Mouse (Mus musculus): ENCODE data around the gene St3gal6.

The St3gal6 gene

GRCm38 (mm10) chr16:58523972-58524850 is at the start of gene St3gal6:
TSS of gene St3gal6 (minus strand) at chr16:58524243.
- DNase-seq (ENCODE audit: inconsistent ontology term) = no peak

DNA sequence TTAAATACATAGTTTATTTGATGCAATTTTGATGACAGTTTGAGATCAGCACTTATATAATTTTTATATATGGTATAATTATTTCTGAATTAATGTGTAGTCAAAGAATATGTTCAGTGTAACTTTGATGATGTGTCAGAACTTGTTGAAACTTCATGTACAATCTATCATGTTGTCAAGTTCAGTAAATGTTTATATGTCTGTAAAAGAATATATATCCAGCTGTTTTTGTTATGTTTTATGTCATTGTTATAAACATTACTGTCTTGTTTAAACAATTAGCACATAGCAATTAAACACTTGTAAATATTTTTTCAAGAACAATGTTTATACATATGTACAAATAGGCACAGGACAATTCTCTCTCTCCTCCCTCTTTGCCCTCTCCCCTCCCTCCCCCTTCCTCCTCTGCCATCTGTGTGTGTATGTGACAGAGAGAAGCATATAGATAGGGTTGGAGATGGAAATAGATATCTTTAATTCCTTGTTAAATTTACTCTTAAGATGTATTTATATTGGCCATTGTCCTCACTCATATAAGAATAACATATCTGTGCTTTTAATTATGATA is 46.7 kb upstream of the St3gal6 start:
- no peak for DNase-seq (ENCODE audit: inconsistent ontology term)

DNA sequence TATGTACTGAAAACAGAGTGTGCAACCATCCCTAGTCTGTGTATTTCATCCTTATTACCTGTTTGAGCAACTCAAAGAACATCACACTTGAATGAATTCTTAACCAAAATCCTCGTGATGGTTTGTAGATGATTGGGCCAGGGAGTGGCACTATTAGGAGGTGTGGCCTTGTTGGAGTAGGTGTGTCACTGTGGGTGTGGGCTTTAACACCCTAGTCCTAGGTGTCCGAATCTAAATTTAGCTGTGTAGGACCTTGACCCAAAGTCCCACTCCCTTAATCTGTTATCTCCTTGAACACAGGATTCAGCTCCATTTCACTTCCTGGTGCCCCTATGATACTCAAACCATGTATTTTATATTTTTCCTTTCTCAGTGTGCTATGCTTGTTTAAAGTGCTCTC is 37.2 kb upstream of the St3gal6 start:
- no peak for DNase-seq (ENCODE audit: inconsistent ontology term)

- DNase-seq (ENCODE audit: inconsistent ontology term) = no peak
Measured at GRCm38 (mm10) chr16:58556067-58556830, 32.2 kb upstream of the St3gal6 start.

GRCm38 (mm10) chr16:58554673-58555072 is 30.6 kb upstream of the St3gal6 start:
- DNase-seq (ENCODE audit: inconsistent ontology term) = no peak

DNA sequence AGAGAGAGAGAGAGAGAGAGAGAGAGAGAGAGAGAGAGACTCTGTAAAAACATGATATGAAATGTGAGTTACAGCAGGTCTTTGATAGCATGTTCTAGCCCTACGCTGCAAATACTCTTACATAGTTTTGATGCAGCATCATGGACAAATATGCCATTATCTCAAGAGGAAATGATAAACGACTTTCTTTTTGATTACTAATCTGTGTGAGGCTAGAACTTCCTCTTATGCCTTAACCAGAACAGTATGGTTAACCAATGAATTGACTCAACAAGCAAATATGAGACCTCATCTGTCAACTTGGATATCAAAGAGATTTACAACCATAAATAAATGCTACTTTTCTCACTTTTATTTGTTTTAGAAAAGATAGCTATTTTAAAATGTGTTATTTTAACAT is 24.0 kb upstream of the St3gal6 start:
- DNase-seq (ENCODE audit: inconsistent ontology term) = no peak

- no peak for DNase-seq (ENCODE audit: inconsistent ontology term)
Measured at GRCm38 (mm10) chr16:58546128-58546527, 22.1 kb upstream of the St3gal6 start.

DNA sequence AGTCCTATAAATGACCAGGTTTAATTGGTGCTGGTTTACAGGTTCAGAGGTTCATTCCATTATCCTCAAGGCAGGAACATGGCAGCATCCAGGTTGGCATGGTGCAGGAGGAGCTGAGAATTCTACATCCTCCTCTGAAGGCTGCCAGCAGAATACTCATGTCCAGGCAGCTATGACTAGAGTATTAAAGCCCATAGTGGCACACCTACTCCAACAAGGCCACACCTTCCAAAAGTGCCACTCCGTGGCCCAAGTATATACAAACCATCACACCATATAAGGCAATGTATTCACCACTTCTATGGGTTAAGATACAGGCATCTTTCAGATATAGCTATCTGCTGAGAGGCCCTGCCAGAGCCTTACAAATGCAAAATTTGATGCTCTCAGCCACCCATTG is 15.4 kb upstream of the St3gal6 start:
- no peak for DNase-seq (ENCODE audit: inconsistent ontology term)

- no peak for DNase-seq (ENCODE audit: inconsistent ontology term)
Measured at GRCm38 (mm10) chr16:58539011-58539410, 15.0 kb upstream of the St3gal6 start.

DNA sequence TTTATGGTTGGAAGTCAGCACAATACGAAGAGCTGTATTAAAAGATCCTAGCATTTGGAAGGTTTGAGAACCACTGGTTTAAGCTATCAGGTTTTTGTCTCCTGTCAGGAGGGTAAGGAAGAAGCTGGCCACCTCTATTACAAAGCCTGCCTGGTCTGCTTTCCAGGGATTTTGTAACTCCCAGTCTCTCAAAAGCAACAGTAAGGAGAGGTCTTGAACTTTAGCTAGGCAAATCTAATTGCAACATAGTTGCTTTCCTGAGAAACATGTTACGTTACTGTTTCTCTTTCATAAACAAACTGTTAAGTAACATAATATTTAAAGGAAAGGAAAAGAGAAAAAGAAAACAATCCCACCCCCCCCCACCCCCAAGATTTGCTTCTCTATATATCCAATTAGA is 12.0 kb upstream of the St3gal6 start:
- DNase-seq (ENCODE audit: inconsistent ontology term) = no peak

GRCm38 (mm10) chr16:58535236-58535635 is 11.2 kb upstream of the St3gal6 start:
- DNase-seq (ENCODE audit: inconsistent ontology term) = no peak

DNA sequence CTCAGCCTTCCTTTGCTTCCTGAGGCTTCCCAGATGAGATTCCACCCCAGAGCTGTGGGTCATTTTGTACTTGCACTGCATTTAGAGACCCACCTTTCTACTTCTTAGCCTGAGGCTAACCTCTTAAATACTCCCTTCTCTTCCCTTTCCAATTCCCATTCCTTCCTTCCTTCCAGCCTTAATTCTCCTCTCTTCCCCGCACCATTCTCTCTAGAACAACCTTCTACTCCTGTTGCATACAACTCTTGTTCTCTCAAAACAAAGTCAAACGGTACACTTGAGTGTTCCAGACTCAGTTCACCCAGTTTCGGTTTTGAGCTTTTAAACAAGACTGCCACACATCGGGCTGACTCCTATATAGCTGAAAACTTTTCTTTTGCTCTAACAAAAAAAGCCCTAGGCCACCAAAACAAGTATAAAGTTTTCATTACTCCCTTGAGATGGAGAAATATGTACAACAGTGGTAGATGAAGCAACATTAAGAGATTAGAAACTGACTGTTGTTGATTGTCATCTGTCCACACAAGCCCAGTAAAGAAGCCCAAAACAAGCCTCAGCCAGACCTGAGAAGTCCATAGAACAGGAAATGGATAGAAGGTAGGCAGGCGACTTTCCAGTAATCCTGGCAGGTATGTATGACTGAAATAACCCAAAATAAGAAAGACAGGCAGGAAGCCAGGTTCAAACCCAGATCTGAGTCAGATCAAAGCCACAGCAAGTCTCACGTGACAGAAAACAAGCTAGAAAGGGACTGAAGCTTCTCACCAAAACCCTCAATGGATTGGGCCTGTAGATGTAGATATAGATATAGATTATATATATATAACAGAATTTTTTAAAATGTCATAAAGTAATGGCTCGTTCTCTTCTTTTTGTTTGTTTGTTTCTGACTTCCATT is 10.5 kb upstream of the St3gal6 start:
- DNase-seq (ENCODE audit: inconsistent ontology term) = no peak

DNA sequence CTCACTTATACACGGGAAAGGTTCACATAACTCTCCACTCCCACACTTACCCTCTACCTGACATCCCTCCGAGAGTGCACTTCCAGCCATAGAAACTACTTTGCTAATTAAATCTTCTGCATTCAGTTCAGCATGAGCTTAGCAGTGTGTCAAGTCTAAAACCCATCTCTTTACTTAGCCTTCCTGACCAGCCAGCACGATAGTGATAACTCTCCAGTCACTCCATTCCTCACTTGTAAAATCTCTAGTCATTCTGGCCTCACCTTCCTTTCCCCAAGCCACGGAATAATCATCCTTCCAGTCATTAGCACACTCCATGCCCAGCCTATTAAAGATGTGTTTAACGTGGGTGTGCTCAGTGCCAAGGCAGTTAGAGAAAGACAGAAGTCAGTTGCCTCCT is 9.7 kb upstream of the St3gal6 start:
- DNase-seq (ENCODE audit: inconsistent ontology term) = no peak

DNA sequence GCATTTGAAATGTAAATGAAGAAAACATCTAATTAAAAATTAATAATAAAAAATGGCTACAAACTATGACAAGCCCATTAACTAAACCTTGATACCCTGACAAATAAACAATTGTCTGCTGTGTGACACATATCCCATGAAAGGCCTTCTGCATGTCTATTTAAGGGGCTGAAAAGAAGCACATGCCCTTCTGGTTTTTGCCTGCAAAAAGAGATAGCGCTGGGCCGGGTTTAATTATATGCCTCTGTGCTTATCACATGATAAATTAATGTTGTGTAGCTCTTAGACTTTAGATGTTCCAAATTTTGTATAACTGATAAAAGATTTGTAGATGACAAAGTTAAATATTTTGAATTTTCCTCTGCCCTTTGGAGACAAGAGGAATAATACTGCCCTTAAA is 9.2 kb upstream of the St3gal6 start:
- no peak for DNase-seq (ENCODE audit: inconsistent ontology term)

GRCm38 (mm10) chr16:58532511-58532910 is 8.5 kb upstream of the St3gal6 start:
- DNase-seq (ENCODE audit: inconsistent ontology term) = no peak

DNA sequence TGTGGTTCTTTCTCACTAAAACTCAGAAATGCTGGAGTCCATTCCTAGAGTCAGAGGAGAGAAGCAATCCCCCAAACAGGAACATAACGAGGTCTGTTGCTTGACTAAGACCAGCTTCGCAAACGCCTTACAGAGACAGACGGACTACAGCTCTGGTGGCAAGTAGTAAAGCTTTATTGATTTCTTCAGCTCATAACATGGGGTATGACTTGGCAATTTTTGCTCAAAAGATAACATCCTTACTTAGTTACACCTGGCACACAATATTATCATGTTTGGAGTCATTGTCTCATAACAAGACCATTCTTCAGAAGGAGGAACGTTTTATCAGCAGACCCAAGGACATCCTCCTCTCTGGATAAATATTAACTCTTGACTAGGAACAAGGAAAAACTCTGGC is 3.8 kb upstream of the St3gal6 start:
- no peak for DNase-seq (ENCODE audit: inconsistent ontology term)

DNA sequence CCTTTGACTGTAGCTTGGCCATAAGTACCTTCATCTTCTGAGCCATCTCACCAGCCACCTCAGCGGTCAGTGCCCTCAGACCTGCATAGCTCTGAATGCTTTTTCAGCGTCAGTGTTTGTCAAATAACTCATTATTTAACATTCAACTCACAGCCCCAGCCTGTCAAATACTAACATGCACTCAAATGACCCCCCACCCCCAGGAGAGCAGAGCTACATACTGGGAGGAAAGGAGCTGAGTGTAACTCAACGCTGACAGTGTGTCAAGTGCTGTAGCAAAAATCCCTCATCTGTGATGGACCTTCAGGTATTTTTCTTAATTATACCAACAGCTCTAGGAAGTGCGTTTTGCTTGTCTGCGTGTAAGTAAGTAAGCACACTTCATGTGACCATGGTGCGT is 2.7 kb upstream of the St3gal6 start:
- DNase-seq (ENCODE audit: inconsistent ontology term) = no peak

DNA sequence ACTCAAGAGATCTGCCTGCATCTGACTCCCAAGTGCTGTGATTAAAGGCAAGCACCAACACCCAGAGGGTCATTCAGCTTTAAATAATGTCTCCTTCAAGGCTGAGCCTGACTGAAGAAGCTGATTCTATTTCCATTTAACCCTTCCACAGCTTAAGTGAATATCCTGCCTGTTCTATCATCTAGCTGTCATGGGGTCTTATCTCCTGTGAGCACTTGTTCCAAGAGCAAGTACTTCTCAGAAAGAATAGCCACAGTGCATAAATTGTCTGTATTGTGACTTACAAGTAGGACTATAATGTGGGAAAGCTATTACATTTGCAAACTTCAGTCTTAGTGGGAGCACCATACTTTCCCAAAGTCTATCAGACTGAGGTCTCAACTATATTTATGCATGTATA is 1.8 kb upstream of the St3gal6 start:
- no peak for DNase-seq (ENCODE audit: inconsistent ontology term)

- peak; percentile 68 for DNase-seq (ENCODE audit: inconsistent ontology term)
Measured at GRCm38 (mm10) chr16:58523044-58523859, 791 bp downstream of the St3gal6 start.

DNA sequence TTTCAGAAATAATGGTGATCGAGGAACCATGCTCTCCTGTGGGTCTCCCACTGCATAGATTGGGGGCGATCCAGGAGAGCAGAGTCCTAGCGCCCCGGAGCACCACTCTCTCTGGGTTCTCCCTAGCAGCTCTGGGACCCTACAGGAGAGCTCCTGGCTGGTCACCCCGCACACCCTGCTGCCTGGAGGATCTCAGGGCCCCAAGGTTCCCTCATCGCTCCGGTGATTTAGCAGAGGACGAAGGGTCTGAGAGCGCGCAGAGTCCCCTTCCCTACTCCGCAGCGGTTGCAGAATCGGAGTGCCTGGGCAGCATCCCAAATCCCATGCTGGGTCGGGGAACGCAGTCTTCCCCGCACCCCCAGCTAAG is 1.4 kb downstream of the St3gal6 start:
- no peak for DNase-seq (ENCODE audit: inconsistent ontology term)

DNA sequence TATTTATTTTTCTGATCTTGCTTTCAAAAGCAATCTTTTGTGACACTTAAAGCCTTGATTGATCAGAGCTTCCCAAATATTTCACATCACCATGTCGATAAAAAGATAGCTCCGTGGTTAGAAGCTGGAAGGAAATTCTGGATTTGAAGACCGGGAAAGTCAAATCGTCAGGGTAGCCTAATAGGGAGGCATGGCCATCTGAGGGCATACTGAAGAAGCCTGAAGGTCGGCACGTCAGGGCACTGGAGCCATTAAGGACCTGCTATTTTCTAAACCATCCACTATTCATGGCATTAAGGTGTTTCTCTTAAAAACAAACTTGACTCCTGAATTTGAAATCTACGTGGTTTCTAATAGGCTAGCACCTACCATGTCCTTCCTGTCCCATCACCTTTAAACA is 2.1 kb downstream of the St3gal6 start:
- DNase-seq (ENCODE audit: inconsistent ontology term) = no peak

Data from Muller cell, postnatal 12 days (primary cell).